Mouse (Mus musculus): Measurements from ENCODE around the gene Drd1.

Drd1 gene

DNA sequence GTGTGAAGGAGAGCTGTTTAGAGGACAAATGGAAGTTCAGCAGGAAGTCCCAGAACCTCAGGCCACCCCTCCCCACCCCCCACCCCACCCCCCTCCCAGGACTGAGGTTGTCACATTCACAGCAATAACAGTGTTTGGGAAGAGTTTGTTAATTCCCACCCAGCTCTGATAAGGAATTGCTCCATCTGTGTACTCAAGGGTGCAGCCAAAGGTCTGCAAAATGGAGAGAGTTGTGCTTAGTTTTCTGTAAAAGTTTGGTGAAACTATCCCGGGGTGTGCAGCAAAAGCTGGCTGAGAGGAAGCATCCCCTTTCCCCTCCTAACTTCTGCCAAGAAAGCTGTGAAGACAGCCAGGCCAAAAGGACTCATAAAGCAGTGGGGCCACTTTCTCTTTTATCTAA, 17.6 kb upstream of the Drd1 start:
- no peak for DNase-seq

DNA sequence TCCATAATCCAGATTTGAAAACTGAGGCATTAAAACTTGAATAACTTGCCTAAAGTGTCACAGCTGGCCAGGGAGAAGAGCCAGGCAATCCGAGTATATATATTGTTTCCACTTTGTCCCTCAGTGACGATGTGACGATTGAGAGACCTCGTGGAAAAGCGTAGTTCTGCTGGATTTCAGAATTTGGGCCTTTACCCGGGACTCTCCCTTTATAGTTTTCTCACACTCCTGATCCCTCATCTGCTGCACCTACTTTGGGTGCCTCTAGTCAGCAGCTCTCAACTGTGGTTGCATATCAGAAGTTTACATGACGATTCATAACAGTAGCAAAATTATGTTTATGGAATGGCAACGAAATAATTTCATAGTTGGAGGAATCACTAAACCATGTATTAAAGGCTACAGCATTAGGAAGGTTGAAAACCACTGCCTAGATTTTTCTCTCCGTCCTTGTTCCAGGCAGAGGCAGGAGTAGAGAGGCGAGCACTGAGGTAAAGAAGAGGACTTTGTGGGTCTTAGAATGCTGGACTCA, 17.1 kb upstream of the Drd1 start:
- DNase-seq: no peak

DNA sequence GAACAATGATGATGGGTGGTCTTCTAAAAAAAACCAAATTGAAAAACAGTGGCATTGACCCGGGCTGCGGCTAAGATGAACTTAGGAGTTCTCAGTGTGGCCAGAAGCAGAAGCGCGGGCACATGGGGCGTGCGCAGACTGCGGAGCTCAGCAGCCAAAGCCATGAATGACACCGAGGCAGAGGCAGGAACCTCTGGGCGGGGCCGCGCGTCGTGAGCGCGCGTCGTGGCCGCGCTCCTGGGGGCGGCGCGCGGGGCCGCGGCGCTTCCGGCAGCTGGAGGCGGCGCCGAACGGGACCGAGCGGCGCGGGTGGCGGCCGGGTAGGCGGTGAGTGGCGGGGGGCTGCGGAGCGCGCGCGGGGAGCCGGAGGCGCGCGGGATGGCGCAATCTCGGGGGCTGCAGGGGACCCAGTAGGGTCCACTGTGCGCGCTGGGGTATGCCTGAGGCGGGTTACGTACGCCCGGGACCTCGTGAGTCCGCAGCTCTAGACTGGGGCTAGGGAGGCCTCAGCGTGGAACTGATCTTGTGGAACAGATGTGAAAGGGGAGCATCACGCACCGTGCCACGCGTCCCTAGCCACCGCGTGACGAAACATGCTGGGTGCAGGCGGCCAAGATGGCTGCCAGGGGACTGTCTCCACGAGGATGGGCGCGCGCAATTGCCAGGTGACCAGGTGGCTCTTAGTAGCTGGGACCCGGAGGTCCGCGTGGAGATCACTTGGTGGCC, 16.3 kb upstream of the Drd1 start, which contains the start of gene Sfxn1:
Gene Sfxn1, plus strand, starts transcription at position 264 of the 726 bp plus-strand sequence.
- peak; percentile 57 for DNase-seq

DNA sequence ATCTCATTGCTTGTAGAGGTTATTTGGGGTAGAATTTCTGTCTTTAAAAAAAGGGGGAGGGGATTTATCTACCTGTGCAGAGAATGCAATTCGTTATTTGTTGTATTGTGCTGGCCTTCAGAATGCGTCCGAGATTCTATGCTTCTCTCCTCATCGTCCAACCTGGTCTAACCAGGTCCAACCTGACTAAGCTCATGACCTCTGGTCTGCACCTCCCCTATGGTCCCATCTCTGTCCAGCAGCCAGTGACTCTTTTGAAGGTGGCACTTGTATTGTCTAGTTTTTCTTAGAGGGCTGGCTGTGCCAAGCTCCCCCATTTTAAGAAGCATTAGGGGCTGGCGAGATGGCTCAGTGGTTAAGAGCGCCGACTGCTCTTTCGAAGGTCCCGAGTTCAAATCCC, 15.5 kb upstream of the Drd1 start:
- DNase-seq: no peak

DNA sequence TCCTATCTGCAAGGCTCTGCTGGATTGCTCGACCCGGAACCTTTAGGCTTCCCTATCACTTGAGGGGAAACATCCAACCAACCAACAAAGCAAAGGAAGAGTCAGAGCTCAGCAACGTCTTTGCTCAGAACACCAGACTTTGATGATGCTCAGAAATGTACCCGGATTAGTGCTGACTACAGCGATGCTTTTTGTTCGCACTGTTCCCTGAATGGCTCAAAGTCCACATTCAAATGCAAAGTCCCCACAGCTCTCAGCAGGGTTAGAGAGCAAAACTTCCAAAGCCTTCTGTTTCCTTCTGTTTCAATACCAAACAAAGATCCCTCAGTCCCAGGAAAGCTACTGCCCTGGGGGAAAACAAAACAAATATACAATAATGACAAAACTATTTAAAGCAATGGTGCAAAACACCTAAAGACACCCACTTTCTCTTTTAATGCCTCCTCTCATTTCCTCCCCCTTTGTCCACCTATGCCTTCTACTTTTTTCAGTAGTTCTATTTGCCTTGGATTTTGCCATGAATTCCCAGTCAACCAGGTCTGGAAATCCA, 12.2 kb upstream of the Drd1 start:
- DNase-seq: no peak

DNA sequence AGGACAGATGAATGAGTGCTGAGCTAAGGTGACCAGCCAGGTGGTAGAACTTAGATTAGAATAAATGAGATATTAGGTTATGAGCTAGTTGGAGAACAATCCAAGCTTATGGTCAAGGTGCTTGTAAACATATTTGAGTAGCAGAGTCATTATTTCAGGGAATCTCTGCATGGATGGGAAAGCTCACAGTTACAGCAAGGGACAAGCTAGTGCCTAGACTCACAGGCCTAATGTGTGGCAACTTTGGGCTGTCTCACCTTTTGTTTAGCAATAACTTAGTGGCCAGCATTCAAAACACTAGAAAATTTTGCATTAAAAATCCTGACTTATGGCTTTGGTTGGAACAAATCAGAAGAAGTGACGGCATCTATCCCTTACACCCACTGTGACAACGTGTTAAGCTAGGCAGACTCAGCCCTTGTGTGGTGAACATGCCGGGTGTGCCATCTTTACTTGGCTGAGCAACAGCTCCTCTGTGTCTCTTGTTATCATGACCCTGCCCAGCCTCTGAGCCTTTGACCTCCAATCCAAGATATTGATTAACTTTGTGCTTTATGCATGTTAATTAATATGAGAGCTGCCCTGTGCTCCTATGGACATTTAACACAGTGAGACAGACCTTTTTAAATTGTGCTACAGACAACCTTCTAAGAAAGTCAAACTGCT, 10.7 kb upstream of the Drd1 start:
- no peak for DNase-seq

DNA sequence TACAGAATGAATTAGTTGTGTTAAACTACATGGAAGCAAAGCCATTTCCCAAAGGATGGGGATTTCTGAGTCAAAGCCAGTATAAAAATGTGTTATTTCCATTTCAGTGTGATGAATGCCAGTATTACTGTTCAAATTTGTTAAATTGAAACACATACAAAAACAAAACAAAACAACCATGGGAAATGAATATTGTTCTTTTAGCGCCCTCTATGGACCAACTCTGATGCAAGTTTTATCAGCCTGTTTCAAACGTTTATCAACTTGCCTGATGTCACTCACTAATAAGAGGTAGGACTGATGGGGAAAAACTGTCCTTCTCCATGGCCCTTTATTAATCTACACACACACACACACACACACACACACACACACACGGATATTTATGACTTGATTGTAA, 7.8 kb upstream of the Drd1 start:
- no peak for DNase-seq

DNA sequence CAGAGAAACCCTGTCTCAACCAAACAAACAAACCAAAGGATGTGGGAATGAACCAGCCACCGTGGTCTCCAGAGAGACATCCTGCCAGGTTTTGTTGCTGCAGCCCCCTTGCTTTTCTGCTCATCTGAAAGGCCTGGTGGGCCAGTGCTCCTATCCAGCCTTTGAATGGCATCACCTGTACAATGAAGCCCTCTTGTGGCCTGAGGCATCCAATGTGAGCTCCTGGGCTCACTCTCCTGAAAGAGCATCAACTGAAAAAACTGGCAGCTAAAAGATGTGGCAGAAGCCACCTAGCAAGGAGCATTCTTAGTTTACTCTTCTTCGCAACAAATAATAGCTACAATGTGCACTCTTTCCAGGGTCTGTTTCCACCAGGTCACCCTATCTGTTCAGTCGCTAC, 6.6 kb upstream of the Drd1 start:
- DNase-seq: no peak

DNA sequence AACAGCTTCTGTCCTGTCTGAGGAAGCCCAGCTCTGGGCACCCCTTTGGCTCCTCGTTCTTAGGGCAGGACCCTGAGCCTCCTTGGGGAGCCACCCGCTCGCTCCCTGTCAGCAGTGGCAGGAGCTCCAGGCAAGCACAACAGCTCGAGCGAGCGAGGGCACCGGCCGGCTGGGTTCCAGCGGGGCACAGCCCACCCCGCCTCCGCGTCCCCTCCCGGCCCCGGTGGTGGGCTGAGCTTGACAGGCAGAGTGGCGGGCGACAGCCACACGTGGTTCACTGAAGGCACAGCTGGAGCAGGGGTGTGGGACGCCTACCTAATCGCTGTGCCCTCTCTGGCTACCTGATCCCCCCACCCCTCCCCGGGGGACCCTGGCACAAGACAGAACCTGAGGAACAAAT, 543 bp downstream of the Drd1 start:
- DNase-seq: no peak

DNA sequence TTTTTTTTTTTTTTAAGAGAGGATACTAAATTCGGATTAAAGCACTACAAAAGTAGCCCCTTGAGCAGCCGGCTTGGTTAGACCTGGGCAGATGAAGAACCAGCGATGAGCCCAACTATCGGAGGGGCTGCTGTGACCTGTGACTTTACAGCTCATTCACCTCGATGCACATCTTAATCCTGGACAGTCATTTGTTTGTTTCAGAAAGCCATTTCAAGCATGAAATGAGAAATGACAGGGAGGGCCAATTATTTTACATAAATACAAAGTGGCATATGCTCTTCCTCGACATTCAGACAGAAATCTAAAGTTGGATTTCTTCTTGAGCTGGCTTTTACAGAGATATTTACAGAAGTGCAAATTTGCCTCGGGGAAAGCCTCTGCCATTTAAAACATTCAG, 3.9 kb downstream of the Drd1 start:
- no peak for DNase-seq

DNA sequence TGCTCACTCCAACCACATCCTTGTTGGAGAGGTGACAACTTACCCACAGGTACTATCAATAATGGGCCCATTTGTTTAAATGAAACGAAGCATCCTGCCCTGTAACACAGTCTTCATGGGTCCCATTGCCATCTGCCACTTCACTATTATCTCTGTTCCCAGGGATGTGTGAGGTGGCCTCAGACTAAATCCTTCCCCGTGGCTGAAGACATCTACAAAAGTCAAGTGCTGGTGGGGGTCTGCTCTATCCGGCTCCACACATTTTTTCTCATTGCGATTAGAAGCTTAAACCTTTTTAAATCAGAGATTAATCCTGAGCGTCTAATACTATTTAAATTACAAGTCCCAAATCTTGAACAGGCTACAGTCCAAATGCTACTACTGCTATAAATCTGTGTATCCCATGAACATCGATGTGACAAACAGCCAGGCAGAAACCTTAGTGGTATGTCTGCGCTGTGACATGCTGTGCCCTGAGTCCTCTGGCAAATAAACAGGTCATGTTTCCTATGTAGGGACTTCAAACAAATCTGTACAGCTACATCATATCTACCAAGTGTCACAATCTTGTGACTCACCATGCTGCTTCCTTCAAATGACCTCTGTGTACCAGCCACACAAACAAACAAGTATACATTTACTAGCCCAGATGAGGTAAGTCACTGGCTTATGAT, 6.7 kb downstream of the Drd1 start:
- no peak for DNase-seq

DNA sequence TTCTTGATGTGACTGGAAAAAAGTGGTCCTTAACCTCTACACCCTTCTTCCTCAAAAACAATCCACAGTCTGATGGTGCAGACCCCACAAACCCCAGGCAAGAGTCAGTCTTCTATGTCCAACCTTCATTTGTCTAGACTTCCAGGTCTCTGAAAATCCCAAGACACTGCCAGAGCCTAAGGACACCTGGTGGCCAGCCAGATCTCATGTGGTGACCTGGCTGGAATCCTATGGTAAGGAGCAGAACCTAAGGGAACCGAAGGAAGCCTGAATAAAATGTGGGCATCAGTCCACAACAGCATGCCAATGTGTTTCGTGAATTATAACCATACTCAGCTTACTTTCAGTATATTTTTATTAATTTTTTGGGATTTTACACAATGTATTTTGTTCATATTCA, 15.2 kb downstream of the Drd1 start:
- peak; percentile 9 for DNase-seq

DNA sequence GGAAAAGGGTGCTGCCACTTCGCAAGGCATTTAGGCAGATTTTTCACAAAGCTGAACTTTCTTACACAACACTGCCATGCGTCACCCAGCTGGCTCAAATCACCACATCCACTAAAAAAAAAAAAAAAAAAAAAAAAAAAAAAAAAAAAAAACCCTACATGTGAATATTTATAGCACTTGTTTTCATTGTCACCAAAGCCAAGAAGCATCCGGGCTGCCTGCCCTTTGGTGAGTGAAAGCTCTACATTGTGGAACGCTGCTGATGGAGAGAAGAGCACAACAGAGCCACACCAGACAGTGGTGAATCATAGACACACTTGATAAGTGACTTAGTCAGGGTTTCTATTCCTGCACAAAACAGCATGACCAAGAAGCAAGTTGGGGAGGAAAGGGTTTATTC, 17.6 kb downstream of the Drd1 start:
- no peak for DNase-seq

DNA sequence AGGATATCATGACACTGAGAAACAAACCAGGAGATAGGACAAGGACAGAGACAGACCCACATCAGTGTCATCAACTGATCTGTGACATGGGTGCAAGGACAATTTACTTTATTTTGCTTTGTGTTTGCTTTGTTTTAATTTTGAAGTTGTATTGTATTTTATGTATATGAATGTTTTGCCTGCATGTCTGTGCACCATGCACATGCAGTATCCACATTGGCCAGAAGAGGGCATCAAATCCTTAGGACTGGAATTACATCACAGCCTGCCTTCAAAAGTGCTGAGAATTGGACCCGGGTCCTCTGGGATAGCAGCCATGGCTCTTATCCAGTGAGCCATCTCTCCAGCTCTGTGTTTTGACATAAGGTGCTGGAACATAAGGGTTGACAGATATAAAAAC, 20.0 kb downstream of the Drd1 start:
- DNase-seq: no peak

DNA sequence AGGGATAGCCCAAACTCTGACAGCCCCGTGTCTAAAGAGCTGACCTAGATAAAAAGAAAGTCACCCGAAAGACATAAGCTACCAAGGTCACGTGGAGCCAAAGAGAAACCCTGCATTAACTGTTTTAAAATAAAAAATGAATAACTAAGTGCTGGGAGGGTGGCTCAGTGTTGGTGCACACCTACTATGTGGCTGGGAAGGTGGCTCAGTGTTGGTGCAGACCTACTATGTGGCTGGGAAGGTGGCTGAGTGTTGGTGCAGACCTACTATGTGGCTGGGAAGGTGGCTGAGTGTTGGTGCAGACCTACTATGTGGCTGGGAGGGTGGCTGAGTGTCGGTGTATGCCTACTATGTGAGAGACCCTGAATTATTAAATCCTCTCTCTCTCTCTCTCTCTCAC, 21.9 kb downstream of the Drd1 start:
- no peak for DNase-seq

DNA sequence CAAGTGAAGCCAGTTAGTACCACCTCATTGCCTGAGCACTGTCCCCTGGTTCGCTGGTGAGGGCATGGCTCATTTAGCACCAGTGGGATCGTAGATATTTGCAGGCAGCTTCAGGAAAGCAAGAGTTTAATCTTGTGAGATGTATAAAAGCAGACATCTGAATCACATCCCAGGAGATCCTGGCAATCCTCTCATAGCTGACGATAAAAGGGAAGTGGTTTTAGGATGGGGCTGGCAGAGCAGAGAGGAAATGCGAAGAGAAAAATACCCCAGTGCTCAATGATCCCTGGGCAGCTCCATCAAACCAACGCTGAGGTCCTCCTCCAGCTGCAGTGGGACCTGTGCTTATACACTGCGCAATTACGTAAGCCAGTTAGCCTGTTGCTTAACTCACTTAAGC, 28.4 kb downstream of the Drd1 start:
- DNase-seq: no peak

DNA sequence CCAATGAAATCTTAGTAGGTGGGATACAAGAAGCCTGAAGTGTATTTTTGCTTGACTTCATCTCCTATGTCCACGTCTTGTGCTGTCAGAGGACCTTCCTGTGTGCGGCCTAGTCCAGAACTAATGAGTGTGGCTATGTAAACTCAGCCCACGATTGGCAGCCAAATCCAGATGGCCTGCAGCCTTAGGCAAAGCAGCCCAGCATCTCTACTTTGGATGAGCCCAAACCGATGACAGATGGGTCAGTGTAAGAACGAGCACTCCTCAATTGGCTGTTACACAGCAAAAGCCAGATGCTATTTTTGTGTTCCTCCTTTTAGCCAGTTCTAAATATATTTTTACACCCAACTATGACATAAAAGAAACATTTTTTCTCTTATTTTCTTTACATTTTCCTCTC, 32.2 kb downstream of the Drd1 start:
- DNase-seq: peak; percentile 19

DNA sequence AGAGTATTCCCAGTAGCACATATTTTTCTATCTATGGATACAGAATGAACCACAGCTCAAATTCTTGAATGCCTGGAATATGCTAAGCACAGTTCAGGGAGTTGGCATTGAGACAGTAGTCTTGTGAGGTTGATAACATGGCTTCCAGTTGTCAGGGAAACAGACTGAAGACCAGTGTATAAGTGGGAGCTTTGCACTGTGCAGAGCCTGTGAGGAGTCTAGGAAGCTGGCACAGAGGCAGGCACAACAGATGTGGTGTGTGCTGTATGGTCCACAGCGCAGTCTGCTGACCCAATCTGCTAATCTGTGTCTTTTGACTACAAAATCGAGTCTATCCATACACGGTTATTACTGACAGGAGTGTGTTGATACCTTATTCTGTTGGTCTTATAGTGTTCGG, 46.8 kb downstream of the Drd1 start:
- DNase-seq: no peak
